Mouse (Mus musculus) lung, embryonic 14.5 days (tissue): ENCODE data around the gene Hist1h3i. TPM values are rescaled to one million over a fixed set of nuclear protein-coding genes. Genes with fewer than 3 reads are reported as not detected.
"Not testable (repeated sequence)": the region's sequence is repeated elsewhere in the genome, so short reads cannot be mapped to it uniquely, and the experiment has no call there.

Source experiments
- ATAC-seq: fragments of 200-750 bp; cut with Nextera tagmentation; 2 replicates; pipeline ENCODE4 v1.8.0; 2017; ENCODE audit warnings: mild to moderate bottlenecking, moderate TSS enrichment, moderate library complexity; ENCODE audit not compliant: insufficient read depth
- DNase-seq: peaks from one replicate; pipeline ENCODE4 v3.0.0-alpha.2; 2015
- H3K27ac ChIP-seq: fragments of 300-500 bp; sonication (generic); 2 replicates; pipeline ENCODE4 v1.5.1; 2014; ENCODE audit warnings: low read depth, mild to moderate bottlenecking, moderate library complexity
- H3K27me3 ChIP-seq: fragments of 300-500 bp; sonication (generic); 2 replicates; pipeline ENCODE4 v1.6.1; 2014; ENCODE audit warnings: low read length, control low read depth; ENCODE audit not compliant: insufficient read depth
- H3K36me3 ChIP-seq: fragments of 300-500 bp; sonication (generic); 2 replicates; pipeline ENCODE4 v1.6.1; 2014; ENCODE audit warnings: control low read depth; ENCODE audit not compliant: insufficient read depth
- H3K4me1 ChIP-seq: fragments of 300-500 bp; sonication (generic); 2 replicates; pipeline ENCODE4 v1.6.1; 2014; ENCODE audit warnings: antibody characterized with exemption, control low read depth; ENCODE audit not compliant: insufficient read depth
- H3K4me2 ChIP-seq: fragments of 300-500 bp; sonication (generic); 2 replicates; pipeline ENCODE4 v1.6.1; 2014; ENCODE audit warnings: mild to moderate bottlenecking
- H3K4me3 ChIP-seq: fragments of 300-500 bp; sonication (generic); 2 replicates; pipeline ENCODE4 v1.5.1; 2014; ENCODE audit warnings: low read depth, low read length
- H3K9ac ChIP-seq: fragments of 300-500 bp; sonication (generic); 2 replicates; pipeline ENCODE4 v1.6.1; 2014
- H3K9me3 ChIP-seq: fragments of 300-500 bp; sonication (generic); 2 replicates; pipeline ENCODE4 v1.6.1; 2016; ENCODE audit warnings: low read depth, low read length, control low read depth
- CTCF ChIP-seq: IDR thresholded peaks from 2 replicates; pipeline ENCODE4 v1.5.1; 2016; ENCODE audit warnings: antibody characterized with exemption, low read depth
- WGBS: fragments of 180-500 bp; shearing (Covaris S2); extraction: QIAGEN DNeasy Blood & Tissue Kit; methylation state at CpG from one replicate; pipeline ENCODE4 v1.1.7; 2014; 5-methylcytosine and 5-hydroxymethylcytosine counted together
- polyA plus RNA-seq: library from polyadenylated mRNA; unstranded; fragments of >200 nt; fragmentation: Nextera tagmentation; extraction: Ambion mirVana; gene quantifications from 2 replicates; pipeline ENCODE4 v1.2.1, GENCODE M21; 2014

Gene Hist1h3i
- polyA plus RNA-seq, 1 experiment from 2014 or later: 252 TPM

GRCm38 (mm10) chr13:21803058-21803457, 19.9 kb upstream of the Hist1h3i start:
- not testable (repeated sequence) for H3K27me3 ChIP-seq, H3K9ac ChIP-seq, DNase-seq, H3K4me2 ChIP-seq, H3K9me3 ChIP-seq, H3K36me3 ChIP-seq, H3K27ac ChIP-seq, H3K4me3 ChIP-seq, H3K4me1 ChIP-seq
- no CpG with 5 or more reads among the region's 4 CpGs for WGBS
- peak; percentile 86 for ATAC-seq

- H3K4me1 ChIP-seq, H3K9me3 ChIP-seq, H3K27ac ChIP-seq, H3K4me3 ChIP-seq, H3K27me3 ChIP-seq, H3K4me2 ChIP-seq, H3K36me3 ChIP-seq, DNase-seq, ATAC-seq, H3K9ac ChIP-seq: not testable (repeated sequence)
These were observed 14.0 kb upstream of the Hist1h3i start for GRCm38 (mm10) chr13:21797163-21797562.

DNA sequence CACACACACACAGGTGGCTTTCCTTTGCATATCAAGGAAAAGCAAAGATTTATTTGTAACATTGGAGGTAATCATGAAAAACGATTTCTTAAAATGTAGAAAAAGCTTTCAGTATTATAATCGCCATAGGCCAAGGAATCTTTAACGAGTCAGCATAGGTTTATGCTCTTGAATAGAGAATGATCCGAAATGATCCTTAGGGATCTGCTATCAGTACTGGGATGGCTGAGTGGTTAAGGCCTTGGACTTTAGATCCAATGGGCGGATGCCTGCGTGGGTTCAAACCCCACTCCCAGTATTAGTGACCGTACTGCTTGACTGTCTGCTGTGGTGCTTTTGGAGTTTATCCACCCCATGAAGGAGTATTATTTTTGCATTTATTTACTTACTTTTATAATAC, 12.4 kb upstream of the Hist1h3i start:
- DNase-seq (no peak), ATAC-seq (no peak)
- WGBS: 88% methylated on average over 7 of the region's 7 CpGs
- Histone ChIP-seq H3K4me1 (no peaks in the 10 kb centered on the region), H3K27me3 (no peaks in the 10 kb centered on the region), H3K4me3 (no peak overlapping the region), H3K36me3 (no peaks in the 10 kb centered on the region), H3K9me3 (no peaks in the 10 kb centered on the region), H3K4me2 (no peak overlapping the region), H3K27ac (no peak overlapping the region), H3K9ac (no peak overlapping the region)
- no peak for TF ChIP-seq CTCF

GRCm38 (mm10) chr13:21790601-21791283, 7.6 kb upstream of the Hist1h3i start:
- Histone ChIP-seq H3K9me3 (no peaks in the 10 kb centered on the region), H3K4me2 (peak overlapping the region; percentile 52), H3K4me1 (peaks cover 11% of the 10 kb centered on the region; the same call in 1 of the 2 replicates), H3K9ac (peak overlapping the region; percentile 24), H3K27ac (peak overlapping the region; percentile 78), H3K36me3 (no peaks in the 10 kb centered on the region), H3K4me3 (peak overlapping the region; percentile 20), H3K27me3 (no peaks in the 10 kb centered on the region)
- DNase-seq (peak; percentile 66), ATAC-seq (no peak)
- 9% methylated on average over 18 of the region's 18 CpGs for WGBS
- TF ChIP-seq CTCF: no peak

DNA sequence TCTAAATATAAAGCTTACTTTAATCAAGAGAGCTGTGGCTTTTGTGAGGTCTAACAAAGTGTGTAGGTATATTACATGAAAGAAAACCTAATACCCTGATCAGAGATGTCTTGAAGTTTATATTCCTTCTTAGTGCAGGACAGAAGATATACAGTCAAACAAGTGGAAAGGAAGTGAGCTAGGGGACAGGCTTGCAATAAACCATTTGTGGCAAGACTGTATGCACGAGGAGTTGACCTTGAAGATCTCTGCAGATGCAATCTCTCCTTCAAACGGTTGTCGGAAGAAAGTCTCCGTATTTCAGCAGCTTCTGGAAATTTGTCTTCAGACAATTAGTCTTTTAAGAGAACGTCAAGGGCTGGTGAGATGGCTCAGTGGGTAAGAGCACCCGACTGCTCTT, 6.8 kb upstream of the Hist1h3i start:
- Histone ChIP-seq H3K4me3 (no peak overlapping the region), H3K36me3 (no peaks in the 10 kb centered on the region), H3K27me3 (no peaks in the 10 kb centered on the region), H3K4me2 (no peak overlapping the region), H3K27ac (0 out of 2 replicates have a peak overlapping the region, but pooled peaks have one; percentile 16), H3K4me1 (peaks cover 13% of the 10 kb centered on the region; the same call in 1 of the 2 replicates), H3K9ac (no peak overlapping the region), H3K9me3 (no peaks in the 10 kb centered on the region)
- 54% methylated on average over 6 of the region's 6 CpGs for WGBS
- no peak for DNase-seq
- TF ChIP-seq CTCF: no peak
- ATAC-seq: no peak

DNA sequence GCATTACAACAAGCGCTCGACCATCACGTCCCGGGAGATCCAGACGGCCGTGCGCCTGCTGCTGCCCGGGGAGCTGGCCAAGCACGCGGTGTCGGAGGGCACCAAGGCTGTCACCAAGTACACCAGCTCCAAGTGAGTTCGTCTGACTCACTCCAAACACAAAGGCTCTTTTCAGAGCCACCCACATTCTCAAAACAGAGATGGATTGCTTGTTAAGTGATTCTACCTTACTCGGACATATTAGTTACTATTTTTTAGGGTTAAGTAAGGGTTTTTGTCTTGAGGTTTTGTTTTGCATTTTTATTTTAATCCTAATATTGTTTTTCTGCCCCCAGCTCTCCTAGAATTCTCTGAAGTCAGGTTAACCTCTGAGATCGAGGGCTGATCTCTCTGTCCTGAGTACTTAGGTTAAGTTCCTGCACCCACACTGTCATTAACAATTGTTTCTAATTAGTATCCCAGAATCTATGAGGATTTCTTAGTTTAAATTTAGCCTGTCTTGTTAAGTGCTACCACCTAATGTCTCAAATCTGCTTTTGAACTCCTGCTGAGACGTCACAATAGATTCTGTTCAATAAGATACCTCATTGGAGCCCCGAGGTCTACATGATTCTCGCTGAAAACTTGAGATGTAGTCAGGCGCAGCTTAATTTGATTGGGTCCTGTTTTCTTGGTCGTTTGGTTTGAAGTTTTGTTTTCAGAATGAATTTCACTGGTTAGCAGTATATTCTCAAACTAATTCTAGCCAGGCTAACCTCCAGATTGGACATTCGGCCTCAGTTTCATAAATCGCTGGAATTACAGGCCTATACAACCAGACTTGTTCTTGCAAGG, 4.8 kb upstream of the Hist1h3i start:
- no peak for TF ChIP-seq CTCF
- 19% methylated on average over 13 of the region's 21 CpGs for WGBS
- H3K4me2 ChIP-seq: peak overlapping the region; percentile 57
- peaks cover 17% of the 10 kb centered on the region; the same call in 1 of the 2 replicates for H3K4me1 ChIP-seq
- ATAC-seq: peak; percentile 19; the same call in 1 of the 2 replicates
- H3K27ac ChIP-seq: peak overlapping the region; percentile 90
- no peaks in the 10 kb centered on the region for H3K27me3 ChIP-seq
- H3K9ac ChIP-seq: peak overlapping the region; percentile 58
- H3K9me3 ChIP-seq: no peaks in the 10 kb centered on the region
- peak overlapping the region; percentile 24 for H3K4me3 ChIP-seq
- DNase-seq: peak; percentile 56
- no peaks in the 10 kb centered on the region for H3K36me3 ChIP-seq

DNA sequence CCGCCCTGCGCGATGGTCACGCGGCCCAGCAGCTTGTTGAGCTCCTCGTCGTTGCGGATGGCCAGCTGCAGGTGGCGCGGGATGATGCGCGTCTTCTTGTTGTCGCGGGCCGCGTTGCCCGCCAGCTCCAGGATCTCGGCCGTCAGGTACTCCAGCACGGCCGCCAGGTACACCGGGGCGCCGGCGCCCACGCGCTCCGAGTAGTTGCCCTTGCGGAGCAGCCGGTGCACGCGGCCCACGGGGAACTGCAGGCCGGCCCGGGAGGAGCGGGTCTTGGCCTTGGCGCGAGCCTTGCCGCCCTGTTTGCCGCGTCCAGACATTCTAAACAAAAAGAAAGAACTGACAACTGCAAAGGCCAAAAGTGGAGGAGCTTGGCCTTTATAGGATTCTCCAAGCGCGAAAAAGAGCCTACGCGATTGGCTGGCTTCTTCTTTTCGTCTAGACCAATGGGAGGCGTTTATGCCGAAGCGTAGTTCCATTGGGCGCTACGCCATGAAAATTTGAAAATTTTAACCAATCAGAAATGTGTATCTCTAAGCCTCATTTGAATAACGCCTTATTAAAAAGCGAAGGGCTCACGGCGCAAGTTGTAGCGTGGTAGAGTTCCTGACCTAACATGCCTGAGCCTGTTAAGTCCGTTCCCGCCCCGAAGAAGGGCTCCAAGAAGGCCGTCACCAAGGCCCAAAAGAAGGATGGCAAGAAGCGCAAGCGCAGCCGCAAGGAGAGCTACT, 3.9 kb upstream of the Hist1h3i start, which contains the start of the genes Hist1h2an and Hist1h2bp:
Gene Hist1h2an, minus strand, starts transcription at position 320 of the 731 bp plus-strand sequence.
Gene Hist1h2bp, plus strand, starts transcription at position 563 of the 731 bp plus-strand sequence.
- peak within 1 kb of the TSS; percentile 34 for H3K4me3 ChIP-seq
- H3K4me2 ChIP-seq: peak within 1 kb of the TSS; percentile 64
- peaks cover 17% of the 10 kb centered on the region; the same call in 1 of the 2 replicates for H3K4me1 ChIP-seq
- H3K27ac ChIP-seq: peak within 1 kb of the TSS; percentile 100
- DNase-seq: peak; percentile 100
- under 1% methylated on average over 35 of the region's 63 CpGs for WGBS
- not testable (repeated sequence) for H3K27me3 ChIP-seq, H3K9me3 ChIP-seq, H3K36me3 ChIP-seq
- peak; percentile 92 for ATAC-seq
- peak within 1 kb of the TSS; percentile 61 for H3K9ac ChIP-seq
